Mouse (Mus musculus): Measurements from ENCODE around the gene Scn1b. TPM values are rescaled to one million over a fixed set of nuclear protein-coding genes. Genes with fewer than 3 reads are reported as not detected.

Scn1b gene
- 1.2 and 2.5 TPM in 2 replicates for polyA plus RNA-seq (2012; rRNA removed)

DNA sequence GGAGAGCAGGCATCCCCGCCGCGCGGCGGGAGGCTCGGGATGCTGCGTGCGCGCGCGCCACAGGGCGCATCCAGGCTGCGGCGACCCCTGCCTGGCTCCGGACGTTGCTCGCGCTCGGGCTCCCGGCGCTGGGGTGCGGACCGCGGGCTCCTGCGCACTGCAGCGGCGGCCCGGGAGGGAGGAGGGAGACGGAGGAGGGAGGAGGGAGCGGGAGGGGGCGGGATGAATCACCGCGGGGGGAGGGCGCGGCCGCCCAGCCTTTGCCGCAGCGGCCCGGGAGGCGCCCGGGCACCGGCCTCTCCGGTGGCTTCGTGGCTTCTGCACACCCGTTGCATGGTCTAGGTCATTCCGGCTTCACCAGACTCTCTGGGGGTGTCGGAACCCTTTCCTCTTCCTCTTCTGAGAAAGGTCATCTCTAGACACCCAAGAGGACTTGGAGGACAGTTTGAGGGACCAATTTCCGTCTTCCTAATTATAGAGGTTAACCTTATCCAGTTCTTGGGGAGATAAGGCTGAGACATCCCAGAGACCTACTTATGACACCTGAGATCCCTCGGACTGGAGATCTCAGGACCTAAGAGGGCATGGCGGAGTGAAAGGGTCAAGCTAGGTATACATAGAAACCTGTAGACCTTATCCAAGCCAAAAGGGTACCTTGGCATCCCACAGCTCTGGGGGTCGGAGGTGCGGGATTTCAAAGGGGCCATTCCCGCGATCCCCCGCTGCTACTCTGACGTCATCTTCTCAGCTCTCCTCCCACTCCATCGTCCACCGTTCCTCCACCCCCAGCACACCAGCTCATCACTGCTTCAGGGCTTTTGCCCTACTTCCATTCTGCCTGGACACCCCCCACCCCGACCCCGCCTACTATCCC, at the start of gene Scn1b:
Gene Scn1b, minus strand, starts transcription at position 153 of the 874 bp plus-strand sequence.

GRCm38 (mm10) chr7:31155296-31156033, 28.7 kb upstream of the Scn1b start, which contains the start of gene Gramd1a:
Gramd1a (minus strand) TSS chr7:31155896.

DNA sequence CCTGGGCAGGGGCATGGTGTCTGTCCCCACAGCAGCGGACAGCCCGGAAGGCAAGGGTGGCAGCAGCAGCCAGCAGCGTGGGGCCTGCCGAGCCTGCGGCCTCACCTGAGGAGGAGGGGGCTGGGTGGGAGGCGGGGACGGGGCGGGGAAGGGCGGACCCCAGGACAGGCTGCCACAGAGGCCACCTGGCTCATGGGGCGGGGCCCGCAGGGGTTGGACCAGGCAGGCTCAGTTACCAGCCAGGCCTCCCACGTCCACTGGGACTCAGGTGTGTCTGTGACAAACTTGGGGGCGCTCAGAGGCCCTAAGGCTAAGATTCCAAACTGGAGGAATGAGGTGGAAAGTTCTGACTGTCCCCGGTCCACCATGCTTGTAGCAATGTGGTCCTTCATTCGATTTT, 11.6 kb downstream of the Scn1b start, which contains the start of gene Hpn:
Gene Hpn, minus strand, starts transcription at position 109 of the 400 bp plus-strand sequence.

GRCm38 (mm10) chr7:31076492-31076891, 50.3 kb downstream of the Scn1b start, which contains the start of gene Fxyd3:
Fxyd3 (minus strand) TSS chr7:31076704.

Other genes starting within 250 kb of the Scn1b start
- gene Cd22, start 246.7 kb downstream of the Scn1b start, polyA plus RNA-seq (2012; rRNA removed), result 0.01 and 0.05 TPM in 2 replicates
- 0.26 and 0.46 TPM in 2 replicates for gene Mag, start 212.1 kb downstream of the Scn1b start, polyA plus RNA-seq (2012; rRNA removed)
- gene Hamp2, start 202.3 kb downstream of the Scn1b start, polyA plus RNA-seq (2012; rRNA removed), result not detected in 2 replicates
- not detected in 2 replicates for gene Hamp, start 183.0 kb downstream of the Scn1b start, polyA plus RNA-seq (2012; rRNA removed)
- gene Usf2, start 170.2 kb downstream of the Scn1b start, polyA plus RNA-seq (2012; rRNA removed), result 97.2 and 156 TPM in 2 replicates
- gene Lsr, start 153.5 kb downstream of the Scn1b start, polyA plus RNA-seq (2012; rRNA removed), result 15.1 and 19.4 TPM in 2 replicates
- gene Fam187b, start 153.2 kb downstream of the Scn1b start, polyA plus RNA-seq (2012; rRNA removed), result 0.60 and 0.68 TPM in 2 replicates
- 5.5 and 7.8 TPM in 2 replicates for gene Fxyd5, start 84.5 kb downstream of the Scn1b start, polyA plus RNA-seq (2012; rRNA removed)
- gene Fxyd7, start 75.5 kb downstream of the Scn1b start, polyA plus RNA-seq (2012; rRNA removed), result 5.0 and 10.5 TPM in 2 replicates
- gene Fxyd1, start 69.8 kb downstream of the Scn1b start, polyA plus RNA-seq (2012; rRNA removed), result 8.6 and 18.0 TPM in 2 replicates
- gene Lgi4, start 67.7 kb downstream of the Scn1b start, polyA plus RNA-seq (2012; rRNA removed), result 1.8 and 3.3 TPM in 2 replicates
- gene Fxyd3, start 50.3 kb downstream of the Scn1b start, polyA plus RNA-seq (2012; rRNA removed), result 0.89 and 4.8 TPM in 2 replicates
- 3.0 and 3.2 TPM in 2 replicates for gene Hpn, start 11.7 kb downstream of the Scn1b start, polyA plus RNA-seq (2012; rRNA removed)
- 209 and 271 TPM in 2 replicates for gene Gramd1a, start 28.9 kb upstream of the Scn1b start, polyA plus RNA-seq (2012; rRNA removed)
- gene Scgb2b2, start 163.5 kb upstream of the Scn1b start, polyA plus RNA-seq (2012; rRNA removed), result not detected in 2 replicates
- not detected in 2 replicates for gene Scgb1b2, start 164.8 kb upstream of the Scn1b start, polyA plus RNA-seq (2012; rRNA removed)
- not detected in 2 replicates for gene Scgb2b3, start 235.1 kb upstream of the Scn1b start, polyA plus RNA-seq (2012; rRNA removed)
- gene Scgb1b3, start 248.6 kb upstream of the Scn1b start, polyA plus RNA-seq (2012; rRNA removed), result not detected in 2 replicates